Mouse (Mus musculus): Measurements from ENCODE around the gene Ddah1.

- TF ChIP-seq CTCF (IDR thresholded peaks at IDR 0.05; ENCODE audit: low read depth) (peak; percentile 71), EP300 (IDR thresholded peaks at IDR 0.05; ENCODE audit: low read depth) (no peak)
These were observed 28.9 kb upstream of the Ddah1 start for GRCm38 (mm10) chr3:145729531-145729930.

All from heart, postnatal 0 days (tissue).